Mouse (Mus musculus): ENCODE results near the gene Ttc23l. TPM values are rescaled to one million over a fixed set of nuclear protein-coding genes. Genes with fewer than 3 reads are reported as not detected.

The Ttc23l gene
- total RNA-seq (2023), result not detected

DNA sequence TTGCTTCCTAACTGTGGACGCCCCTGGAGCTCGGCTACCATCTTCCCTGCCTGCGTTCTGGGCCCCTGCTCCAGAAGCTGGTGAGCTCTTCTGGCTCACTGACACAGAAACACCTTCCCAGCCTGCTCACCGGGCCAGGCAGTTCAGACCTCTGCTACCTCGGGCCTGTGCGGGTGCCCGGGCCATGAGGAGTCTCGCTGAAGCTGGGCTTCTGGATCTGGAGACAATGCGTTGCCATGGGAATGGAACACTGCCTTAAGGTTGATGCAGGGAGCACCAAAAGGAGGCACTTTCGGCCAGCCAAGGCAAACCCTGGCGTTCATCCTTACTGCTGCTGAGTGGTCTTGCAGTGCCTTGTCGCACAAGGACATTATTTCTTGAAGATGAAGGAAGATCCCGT, at the start of gene Ttc23l:
Gene Ttc23l, minus strand, starts transcription at position 204 of the 400 bp plus-strand sequence.

GRCm38 (mm10) chr15:10485484-10486364, 72.7 kb downstream of the Ttc23l start, which contains the start of the genes Brix1 and Rad1:
Gene Brix1 (minus strand): TSS chr15:10485947.
Gene Rad1 (plus strand): TSS chr15:10486018.

DNA sequence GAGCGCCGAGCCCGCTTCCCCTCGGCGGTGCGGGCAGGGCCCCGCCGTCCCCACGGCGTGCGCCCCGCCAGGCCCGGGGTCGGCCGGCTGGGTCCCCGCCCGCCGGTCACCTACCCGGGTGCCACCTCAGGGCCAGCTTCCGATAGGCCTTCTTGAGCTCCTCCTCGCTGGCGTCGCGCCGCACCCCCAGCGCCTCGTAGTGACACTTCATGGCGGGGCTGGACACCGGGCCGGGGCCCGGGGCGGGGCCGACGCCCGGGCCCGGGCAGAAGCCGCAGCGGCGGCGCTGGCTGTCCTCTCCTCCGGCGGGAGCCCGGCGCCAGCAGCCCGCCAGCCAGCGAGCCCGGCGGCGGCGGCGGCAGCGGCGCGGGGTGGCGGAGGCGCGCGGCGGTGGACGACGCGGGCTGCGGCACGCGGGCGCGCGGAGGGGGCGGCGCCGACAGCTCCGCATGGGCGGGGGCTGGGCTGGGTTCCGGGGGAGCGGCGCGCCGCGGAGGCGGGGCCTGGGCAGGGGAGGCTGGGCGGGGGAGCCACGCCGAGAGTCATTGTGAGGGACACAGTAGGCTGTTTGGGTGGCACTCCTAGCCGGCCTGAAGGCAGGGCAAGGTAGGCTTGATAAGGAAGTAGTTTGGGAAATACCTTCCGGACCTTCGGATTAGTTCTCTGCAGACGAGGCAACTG, 88.2 kb downstream of the Ttc23l start, which contains the start of gene Dnajc21:
Gene Dnajc21, minus strand, starts transcription at position 366 of the 681 bp plus-strand sequence.

Other genes starting within 250 kb of the Ttc23l start
- gene Gm21973, start 233.3 kb downstream of the Ttc23l start, total RNA-seq (2023), result not detected
- not detected for gene Agxt2, start 200.1 kb downstream of the Ttc23l start, total RNA-seq (2023)
- 10 to 100 TPM; 12.7 to 14.4 TPM for gene Dnajc21, start 88.2 kb downstream of the Ttc23l start, total RNA-seq (2023)
- 10 to 100 TPM; 12.1 to 17.4 TPM for gene Brix1, start 72.7 kb downstream of the Ttc23l start, total RNA-seq (2023)
- gene Rad1, start 72.7 kb downstream of the Ttc23l start, total RNA-seq (2023), result 1 to 10 TPM; 7.3 to 7.5 TPM
- gene Rai14, start 156.0 kb upstream of the Ttc23l start, total RNA-seq (2023), result 1 to 10 TPM in 1 of 2 experiments, under 1 TPM in 1; 0.73 to 1.2 TPM

All from neutrophil, adult 59 days (primary cell).